Mouse (Mus musculus): Measurements from ENCODE around the gene Stk24. TPM values are rescaled to one million over a fixed set of nuclear protein-coding genes. Genes with fewer than 3 reads are reported as not detected.

Gene Stk24
- total and polyA plus RNA-seq, 3 experiments, result 62.5 to 79.3 TPM; not detected in 1

GRCm38 (mm10) chr14:121247287-121247686 is 132.5 kb downstream of the Stk24 start:
- Histone ChIP-seq H3K4me1 (ENCODE audit: control insufficient read depth in 1 of 2, insufficient read depth in 2 of 2, low read length in 2 of 2) (0 out of 4 replicates have a peak, but pooled peaks cover 0 to 5% of the 10 kb centered on the region in 2 experiments), H3K27me3 (ENCODE audit: control insufficient read depth in 1 of 2, insufficient read depth in 2 of 2, low read length in 2 of 2) (no peaks in the 10 kb centered on the region), H3K79me2 (ENCODE audit: control insufficient read depth, insufficient read depth, low read length, poor library complexity) (no peaks in the 10 kb centered on the region), H3K36me3 (ENCODE audit: control insufficient read depth in 1 of 2, insufficient read depth in 2 of 2, low read length in 2 of 2) (no peaks in the 10 kb centered on the region), H3K4me3 (ENCODE audit: control insufficient read depth in 1 of 2, insufficient read depth in 1 of 2, low read depth in 2 of 2, low read length in 2 of 2) (no peak overlapping the region), H3K9ac (ENCODE audit: control insufficient read depth, low read depth, low read length, poor library complexity, severe bottlenecking) (no peak overlapping the region), H3K9me3 (replicated peaks; ENCODE audit: insufficient read depth, low read length) (no peaks in the 10 kb centered on the region), H3K27ac (ENCODE audit: control insufficient read depth, low read depth, low read length) (no peak overlapping the region)
- no peak for DNase-seq (ENCODE audit: low read depth, low spot score)
- TF ChIP-seq ETS1 (IDR thresholded peaks at IDR 0.05; ENCODE audit: low read depth, low read length) (no peak), HCFC1 (IDR thresholded peaks at IDR 0.05; ENCODE audit: low read depth, low read length) (no peak), POLR2AphosphoS5 (IDR thresholded peaks at IDR 0.05; ENCODE audit: borderline replicate concordance, low read depth, low read length) (no peak), MAX (IDR thresholded peaks at IDR 0.05; ENCODE audit: low read length) (no peak), TCF12 (IDR thresholded peaks at IDR 0.05; ENCODE audit: low read depth, low read length) (no peak), ZNF384 (IDR thresholded peaks at IDR 0.05; ENCODE audit: low read depth, low read length) (no peak), EP300 (IDR thresholded peaks at IDR 0.05; ENCODE audit: low read depth in 1 of 2, low read length in 2 of 2) (no peak), ZKSCAN1 (IDR thresholded peaks at IDR 0.05; ENCODE audit: low read depth, low read length) (no peak), USF2 (IDR thresholded peaks at IDR 0.05; ENCODE audit: borderline replicate concordance in 1 of 2, insufficient read depth in 1 of 2, low read depth in 1 of 2, low read length in 2 of 2) (no peak), MAFK (IDR thresholded peaks at IDR 0.05; ENCODE audit: borderline replicate concordance, low read depth, low read length) (no peak), MYC (IDR thresholded peaks at IDR 0.05; ENCODE audit: low read depth, low read length) (no peak), ZC3H11A (IDR thresholded peaks at IDR 0.05; ENCODE audit: low read depth, low read length) (no peak), RAD21 (IDR thresholded peaks at IDR 0.05; ENCODE audit: low read depth, low read length) (no peak), NRF1 (IDR thresholded peaks at IDR 0.05; ENCODE audit: insufficient read depth, low read depth, low read length, poor library complexity, severe bottlenecking) (no peak), TBP (IDR thresholded peaks at IDR 0.05; ENCODE audit: low read depth, low read length) (no peak), MYB (IDR thresholded peaks at IDR 0.05; ENCODE audit: low read depth, low read length) (no peak), POLR2AphosphoS2 (IDR thresholded peaks at IDR 0.05; ENCODE audit: low read length) (no peak), TAL1 (IDR thresholded peaks at IDR 0.05; ENCODE audit: low read length) (no peak), BHLHE40 (IDR thresholded peaks at IDR 0.05; ENCODE audit: borderline replicate concordance, low read depth, low read length) (no peak)

GRCm38 (mm10) chr14:121246048-121246731 is 133.6 kb downstream of the Stk24 start:
- no peak overlapping the region for H3K27ac ChIP-seq (ENCODE audit: control insufficient read depth, low read depth, low read length)
- TF ChIP-seq SIN3A (IDR thresholded peaks at IDR 0.05; ENCODE audit: low read length), result no peak
- no peak for TF ChIP-seq RAD21 (IDR thresholded peaks at IDR 0.05; ENCODE audit: low read depth, low read length)
- no peak for TF ChIP-seq HCFC1 (IDR thresholded peaks at IDR 0.05; ENCODE audit: low read depth, low read length)
- TF ChIP-seq JUND (IDR thresholded peaks at IDR 0.05; ENCODE audit: low read depth, low read length), result no peak
- no peak for TF ChIP-seq POLR2AphosphoS5 (IDR thresholded peaks at IDR 0.05; ENCODE audit: borderline replicate concordance, low read depth, low read length)
- TF ChIP-seq NELFE (IDR thresholded peaks at IDR 0.05; ENCODE audit: low read depth, low read length), result no peak
- TF ChIP-seq NRF1 (IDR thresholded peaks at IDR 0.05; ENCODE audit: insufficient read depth, low read depth, low read length, poor library complexity, severe bottlenecking), result no peak
- TF ChIP-seq TCF12 (IDR thresholded peaks at IDR 0.05; ENCODE audit: low read depth, low read length), result no peak
- no peak for TF ChIP-seq CHD1 (IDR thresholded peaks at IDR 0.05; ENCODE audit: low read depth, low read length)
- TF ChIP-seq MAX (IDR thresholded peaks at IDR 0.05; ENCODE audit: low read length), result no peak
- TF ChIP-seq ZC3H11A (IDR thresholded peaks at IDR 0.05; ENCODE audit: low read depth, low read length), result no peak
- no peak for TF ChIP-seq TAL1 (IDR thresholded peaks at IDR 0.05; ENCODE audit: low read length)
- TF ChIP-seq ELF1 (IDR thresholded peaks at IDR 0.05; ENCODE audit: low read depth, low read length), result no peak
- TF ChIP-seq ZNF384 (IDR thresholded peaks at IDR 0.05; ENCODE audit: low read depth, low read length), result no peak
- TF ChIP-seq USF1 (IDR thresholded peaks at IDR 0.05; ENCODE audit: low read depth, low read length), result no peak
- TF ChIP-seq EP300 (IDR thresholded peaks at IDR 0.05; ENCODE audit: low read depth in 1 of 2, low read length in 2 of 2), result no peak
- no peak for TF ChIP-seq ZMIZ1 (IDR thresholded peaks at IDR 0.05; ENCODE audit: low read depth, low read length)
- no peaks in the 10 kb centered on the region for H3K36me3 ChIP-seq (ENCODE audit: control insufficient read depth in 1 of 2, insufficient read depth in 2 of 2, low read length in 2 of 2)
- H3K27me3 ChIP-seq (ENCODE audit: control insufficient read depth in 1 of 2, insufficient read depth in 2 of 2, low read length in 2 of 2), result no peaks in the 10 kb centered on the region
- H3K79me2 ChIP-seq (ENCODE audit: control insufficient read depth, insufficient read depth, low read length, poor library complexity), result no peaks in the 10 kb centered on the region
- H3K9me3 ChIP-seq (replicated peaks; ENCODE audit: insufficient read depth, low read length), result no peaks in the 10 kb centered on the region
- H3K4me1 ChIP-seq (ENCODE audit: control insufficient read depth in 1 of 2, insufficient read depth in 2 of 2, low read length in 2 of 2), result 0 out of 4 replicates have a peak, but pooled peaks cover 0 to 5% of the 10 kb centered on the region in 2 experiments
- no peak for DNase-seq (ENCODE audit: low read depth, low spot score)
- no peak overlapping the region for H3K9ac ChIP-seq (ENCODE audit: control insufficient read depth, low read depth, low read length, poor library complexity, severe bottlenecking)
- no peak overlapping the region for H3K4me3 ChIP-seq (ENCODE audit: control insufficient read depth in 1 of 2, insufficient read depth in 1 of 2, low read depth in 2 of 2, low read length in 2 of 2)
